Mouse (Mus musculus) skeletal muscle tissue, adult 2 months (tissue): Measurements from ENCODE around the gene Il18rap.

ENCODE experiments used
- DNase-seq: peaks from one replicate; pipeline ENCODE4 v3.0.0-alpha.2; 2012; ENCODE audit warnings: low read depth, low spot score

The Il18rap gene

DNA sequence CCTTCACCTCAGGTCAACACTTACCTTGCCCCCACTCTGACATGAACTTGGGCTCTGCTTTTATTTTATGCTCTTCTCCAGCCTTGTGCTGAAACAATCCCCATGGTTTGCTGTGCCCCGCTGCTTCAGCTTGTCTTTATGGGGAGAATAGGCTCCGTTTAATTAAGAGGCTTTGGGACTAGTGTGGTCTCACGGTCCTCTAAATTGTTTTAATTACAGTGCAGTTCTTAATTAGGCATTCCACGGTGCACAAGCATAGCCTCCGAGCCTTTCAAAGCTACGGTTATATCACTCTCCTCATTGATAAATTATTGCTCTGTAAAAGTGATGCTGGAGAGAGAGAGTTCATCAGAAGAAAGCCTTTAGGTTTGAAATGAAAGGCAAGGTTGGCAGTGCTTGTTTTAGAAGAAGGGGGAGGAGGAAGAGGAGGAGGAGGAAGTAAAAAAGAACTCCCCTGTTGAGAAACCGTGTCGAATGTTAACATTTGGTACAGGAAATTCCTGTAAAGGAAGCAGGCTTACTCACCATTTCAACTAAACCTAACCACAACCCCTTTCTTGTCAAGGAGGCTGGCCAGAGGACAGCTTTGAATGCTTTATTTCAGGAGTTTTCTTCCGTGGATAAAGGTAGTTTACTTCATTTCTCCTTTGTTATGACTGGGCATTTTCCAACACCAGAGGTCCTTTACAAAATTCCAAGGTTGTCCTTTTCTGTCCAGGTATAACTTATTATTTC, at the start of gene Il18rap:
TSS of gene Il18rap (plus strand) at position 512 of the 735 bp plus-strand sequence.
- DNase-seq = no peak

DNA sequence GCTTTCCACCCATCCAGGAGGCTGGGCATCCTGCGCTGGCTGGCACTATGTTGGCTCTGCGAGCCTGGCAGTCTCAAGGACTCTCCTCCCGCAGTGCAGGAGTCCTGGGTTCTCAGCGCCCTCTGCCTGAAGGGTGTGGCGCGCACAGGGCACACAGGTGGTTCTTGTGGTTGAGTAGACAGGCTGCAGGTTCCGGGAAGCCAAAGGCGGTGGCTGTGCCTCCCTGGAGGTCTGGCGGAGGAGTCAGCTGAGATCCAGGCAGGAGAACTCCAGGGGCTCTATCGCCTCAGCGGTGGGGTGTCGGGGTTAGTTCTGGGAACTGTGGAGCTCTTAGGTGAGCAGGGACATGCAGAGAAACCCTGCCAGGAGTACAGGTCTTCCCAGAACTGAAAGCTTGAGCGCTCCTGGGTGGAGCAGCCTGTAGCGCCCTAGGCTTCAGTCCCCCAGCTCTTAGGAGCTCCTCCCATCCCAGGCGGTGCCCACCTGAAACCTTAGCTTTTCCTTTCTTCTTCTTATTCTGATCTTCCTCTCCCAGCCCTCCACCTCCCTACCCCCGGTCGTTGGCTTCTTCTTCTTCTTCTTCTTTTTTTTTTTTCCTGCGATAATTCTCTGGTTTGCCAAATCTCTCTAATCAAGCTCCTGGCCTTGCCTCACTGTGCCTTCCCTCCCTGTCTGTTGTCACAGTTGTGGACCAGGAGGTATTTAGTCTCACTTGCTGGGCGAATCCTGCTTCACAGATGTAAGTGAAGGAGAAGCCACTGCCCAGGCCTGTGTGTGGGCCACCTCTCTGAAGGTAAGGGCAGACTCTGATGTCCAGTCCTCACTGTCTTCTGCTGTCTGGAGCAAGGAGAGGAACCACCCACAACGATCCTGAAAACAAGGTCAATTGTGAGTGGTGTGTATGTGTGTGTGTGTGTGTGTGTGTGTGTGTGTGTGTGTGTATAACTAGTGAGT, 49.4 kb upstream of the Il18rap start, which contains the start of gene Il18r1:
TSS of gene Il18r1 (plus strand) at position 76 of the 954 bp plus-strand sequence.
- DNase-seq = no peak

DNA sequence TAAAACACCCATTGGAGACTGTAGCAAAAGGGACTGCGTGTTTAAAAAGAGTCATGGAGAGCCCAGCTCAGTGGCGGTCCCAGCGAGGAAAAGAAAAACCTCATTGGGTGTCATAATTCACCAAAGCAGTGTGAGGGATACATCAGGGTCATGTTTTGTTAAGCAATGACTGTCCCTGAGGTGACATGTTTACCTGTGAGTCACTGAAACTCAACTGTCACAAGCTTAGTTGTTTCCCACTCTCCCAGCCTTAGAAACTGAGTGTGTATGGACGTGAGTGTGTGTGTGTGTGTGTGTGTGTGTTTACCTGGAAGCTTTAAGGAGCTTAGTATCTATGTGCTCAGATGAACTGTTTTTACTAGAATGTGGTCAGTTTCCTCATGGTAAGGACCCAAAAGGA, 47.9 kb upstream of the Il18rap start:
- DNase-seq = no peak

DNA sequence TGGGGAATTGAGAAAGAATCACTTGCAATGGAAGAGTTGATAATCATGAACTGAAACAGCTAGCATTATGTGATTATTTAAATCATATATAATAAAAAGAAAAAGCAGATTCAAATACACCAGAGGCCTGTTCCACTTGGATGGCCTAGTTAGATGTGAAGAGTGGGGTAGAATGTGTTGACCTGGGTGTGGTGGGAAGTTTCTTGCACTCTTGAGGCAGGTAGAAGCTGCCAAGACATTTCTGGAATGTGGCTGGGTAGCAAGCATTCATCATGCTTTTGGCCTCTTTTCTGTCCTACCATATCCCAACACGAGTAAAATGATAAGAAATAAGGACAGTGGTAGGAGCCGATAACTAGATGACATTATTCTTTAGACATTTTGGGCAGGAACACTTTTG, 46.4 kb upstream of the Il18rap start:
- DNase-seq = peak; percentile 27

DNA sequence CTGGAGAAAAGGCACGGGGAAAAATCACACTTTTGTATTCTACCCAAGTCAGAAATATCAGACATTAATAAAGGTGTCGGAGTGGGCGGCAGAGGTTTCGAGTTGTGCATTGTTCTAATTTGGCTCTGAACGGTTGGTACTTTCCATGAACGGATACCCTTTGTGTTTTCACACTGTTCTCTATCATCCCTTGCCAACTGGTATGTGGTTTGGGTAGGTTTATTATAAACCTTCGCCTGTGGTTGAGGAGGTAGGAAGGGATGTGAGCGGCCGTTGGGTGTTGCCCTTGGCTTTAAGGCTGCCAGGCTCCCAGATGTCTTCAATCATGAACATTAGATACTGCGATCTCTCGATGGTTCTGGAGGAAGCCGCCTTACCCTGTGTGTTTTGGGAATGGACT, 45.3 kb upstream of the Il18rap start:
- no peak for DNase-seq

DNA sequence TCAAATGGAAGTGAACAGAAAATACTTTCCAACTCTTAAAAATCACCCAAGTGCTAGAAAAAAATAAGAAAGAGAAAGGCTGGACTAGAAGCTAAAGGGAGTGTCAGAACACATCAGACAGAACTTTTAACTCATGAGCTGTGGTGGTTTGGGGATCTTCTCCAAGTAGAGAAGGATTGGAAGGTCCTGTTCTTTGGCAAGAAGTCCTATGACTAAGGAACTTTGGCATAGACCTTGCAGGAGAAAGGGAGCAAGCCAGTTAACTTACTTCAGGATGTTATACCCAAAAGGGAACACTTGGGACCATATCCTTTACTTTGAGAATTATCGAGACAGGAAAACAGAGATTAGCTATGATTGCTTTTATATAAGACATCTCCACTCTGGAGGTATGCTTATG, 42.8 kb upstream of the Il18rap start:
- peak; percentile 62 for DNase-seq

DNA sequence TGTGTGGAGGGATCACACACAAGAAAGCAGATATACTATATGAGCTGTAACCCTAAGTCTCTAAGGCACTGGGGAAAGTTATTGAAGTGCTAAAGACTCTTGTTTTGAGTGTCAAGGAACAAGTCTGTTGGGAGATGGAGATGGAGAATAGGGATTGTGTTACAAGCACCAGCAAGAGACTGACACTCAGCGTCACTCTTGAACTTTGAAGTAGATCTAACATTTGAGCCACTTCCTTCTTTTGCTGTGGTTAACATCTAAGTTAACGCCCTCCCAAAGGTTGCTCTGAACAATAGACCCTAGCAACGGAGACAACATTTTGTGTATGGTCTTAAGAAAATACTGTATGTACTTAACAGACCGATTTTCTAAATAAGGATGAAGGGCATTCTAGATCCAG, 41.5 kb upstream of the Il18rap start:
- no peak for DNase-seq

DNA sequence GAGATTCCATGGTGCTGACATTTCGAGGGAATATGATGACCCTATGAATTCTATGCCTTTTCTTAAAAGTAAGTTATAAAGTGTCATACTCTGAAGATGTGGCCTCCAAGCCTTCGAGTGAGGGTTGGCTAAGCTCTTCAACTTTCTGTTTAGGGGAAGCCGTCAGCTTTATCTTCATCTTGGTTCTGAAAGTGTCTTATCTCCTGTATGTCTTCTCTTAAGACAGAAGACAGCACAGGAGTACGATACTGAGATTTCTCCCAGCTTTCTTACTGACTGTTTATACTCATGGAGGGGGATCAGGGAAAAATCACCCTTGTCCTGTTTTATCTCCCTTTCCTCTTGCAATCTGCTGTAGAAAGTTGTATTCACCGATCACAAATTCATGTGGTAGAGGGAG, 40.8 kb upstream of the Il18rap start:
- no peak for DNase-seq

DNA sequence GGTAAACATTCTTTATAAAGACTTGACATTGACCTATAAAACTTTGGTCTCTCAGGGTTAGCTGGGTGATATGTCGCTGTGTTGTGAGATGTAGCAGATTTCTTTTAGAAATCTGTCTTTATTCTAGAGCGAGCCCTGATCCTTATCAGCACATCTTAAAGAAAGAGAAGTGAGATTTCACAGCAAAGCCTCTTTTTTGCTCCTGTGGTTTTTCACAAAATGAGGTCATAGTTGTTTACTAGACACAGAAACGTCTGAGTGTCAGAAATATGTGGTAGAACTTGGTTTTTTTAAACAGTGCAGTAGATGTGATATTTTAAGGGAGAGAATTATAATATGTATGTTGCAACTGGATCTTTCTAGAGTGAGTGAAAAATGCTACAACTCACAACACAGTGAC, 39.5 kb upstream of the Il18rap start:
- DNase-seq = no peak

DNA sequence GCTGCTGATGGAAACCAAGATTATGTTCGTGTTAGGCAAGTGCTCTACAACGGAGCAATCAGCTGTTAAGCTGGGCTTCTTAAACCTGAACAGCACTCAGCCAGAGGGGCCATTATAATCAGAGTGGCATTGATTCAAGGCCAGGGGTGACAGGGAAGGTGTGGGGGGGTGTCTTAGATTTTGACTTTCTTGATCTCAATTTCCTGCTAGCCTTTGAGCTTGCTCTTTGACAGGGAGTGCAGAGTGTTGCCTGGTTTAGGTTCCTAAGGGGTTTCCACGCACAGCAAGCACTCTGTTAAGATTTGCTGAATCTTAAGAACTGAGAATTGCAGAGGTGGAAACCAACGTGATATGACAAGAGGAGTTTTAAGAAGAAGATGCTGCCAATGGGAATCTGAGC, 38.4 kb upstream of the Il18rap start:
- DNase-seq = no peak

DNA sequence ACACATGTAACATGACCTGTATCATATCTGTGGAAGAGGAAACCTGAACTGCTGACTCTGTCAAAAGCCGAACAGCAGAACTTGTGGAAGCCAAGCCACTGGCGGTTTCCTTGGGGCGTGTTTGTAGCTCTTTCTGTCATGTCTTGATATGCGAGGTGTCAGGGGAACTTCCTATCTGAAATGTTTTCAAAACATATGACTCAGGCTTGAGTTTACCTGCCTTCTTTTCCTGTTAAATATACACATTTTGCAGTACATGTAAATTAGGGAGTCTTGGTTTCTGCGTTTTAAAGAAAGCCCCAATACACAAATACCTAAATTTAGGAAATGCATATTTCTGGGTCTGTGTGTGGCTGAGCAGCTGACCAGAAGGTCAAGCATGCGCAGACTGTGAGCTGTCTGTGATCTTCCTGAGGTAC, 35.6 kb upstream of the Il18rap start:
- DNase-seq = no peak

DNA sequence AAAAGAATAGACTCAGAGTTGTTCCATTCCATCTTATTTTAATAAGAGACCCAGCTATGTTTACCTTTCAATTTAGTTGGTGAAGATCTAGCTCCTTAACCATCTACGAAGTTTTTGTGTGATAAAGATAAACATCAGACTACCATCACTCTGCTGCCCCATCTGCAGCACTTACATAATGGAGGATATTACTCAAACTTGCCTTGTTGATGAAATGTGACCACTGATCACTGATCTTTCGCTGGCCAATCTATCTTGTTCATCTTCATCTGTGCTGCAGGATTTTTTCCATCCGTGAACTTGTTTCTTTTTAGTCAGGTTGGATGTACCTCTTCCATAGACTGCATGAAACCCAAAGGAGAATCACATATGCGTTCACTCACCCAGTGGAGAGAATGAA, 20.6 kb upstream of the Il18rap start:
- no peak for DNase-seq

DNA sequence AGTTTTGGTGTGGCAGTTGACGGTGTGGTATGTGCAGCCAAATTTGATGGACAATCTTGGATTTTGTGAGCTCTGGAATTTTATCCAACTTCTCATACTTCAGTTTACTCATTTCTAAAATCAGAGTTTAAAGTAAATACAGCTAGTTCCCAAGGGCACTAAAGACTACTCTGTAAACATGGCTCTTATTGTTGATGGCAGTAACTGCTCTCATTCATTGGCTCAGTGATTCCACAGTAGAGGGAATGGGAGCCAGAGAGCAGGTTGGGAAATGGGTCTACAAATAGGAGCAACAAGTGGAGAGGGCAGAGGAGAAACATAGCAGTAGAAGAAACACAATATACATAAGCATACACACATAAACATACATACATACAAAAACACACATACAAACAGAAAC, 15.5 kb upstream of the Il18rap start:
- no peak for DNase-seq

DNA sequence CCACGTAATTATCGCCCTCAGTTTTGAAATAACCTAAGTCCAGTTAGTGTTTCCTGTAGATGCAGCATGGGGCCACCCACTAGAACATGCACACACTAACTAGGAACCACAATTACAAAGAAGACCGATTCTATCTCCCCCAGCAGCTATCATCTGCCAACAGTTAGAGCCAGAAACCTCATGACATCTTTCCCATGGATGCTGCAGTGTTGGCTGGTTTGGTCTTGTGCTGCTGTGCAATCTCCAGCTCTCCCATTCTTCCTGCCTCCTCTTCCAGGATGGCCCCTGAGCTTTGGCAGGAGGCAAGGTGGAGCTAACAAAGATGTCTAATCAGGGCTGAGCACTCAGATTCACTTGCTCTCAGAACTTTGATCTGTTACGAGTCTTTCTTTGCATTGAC, 14.0 kb upstream of the Il18rap start:
- no peak for DNase-seq

DNA sequence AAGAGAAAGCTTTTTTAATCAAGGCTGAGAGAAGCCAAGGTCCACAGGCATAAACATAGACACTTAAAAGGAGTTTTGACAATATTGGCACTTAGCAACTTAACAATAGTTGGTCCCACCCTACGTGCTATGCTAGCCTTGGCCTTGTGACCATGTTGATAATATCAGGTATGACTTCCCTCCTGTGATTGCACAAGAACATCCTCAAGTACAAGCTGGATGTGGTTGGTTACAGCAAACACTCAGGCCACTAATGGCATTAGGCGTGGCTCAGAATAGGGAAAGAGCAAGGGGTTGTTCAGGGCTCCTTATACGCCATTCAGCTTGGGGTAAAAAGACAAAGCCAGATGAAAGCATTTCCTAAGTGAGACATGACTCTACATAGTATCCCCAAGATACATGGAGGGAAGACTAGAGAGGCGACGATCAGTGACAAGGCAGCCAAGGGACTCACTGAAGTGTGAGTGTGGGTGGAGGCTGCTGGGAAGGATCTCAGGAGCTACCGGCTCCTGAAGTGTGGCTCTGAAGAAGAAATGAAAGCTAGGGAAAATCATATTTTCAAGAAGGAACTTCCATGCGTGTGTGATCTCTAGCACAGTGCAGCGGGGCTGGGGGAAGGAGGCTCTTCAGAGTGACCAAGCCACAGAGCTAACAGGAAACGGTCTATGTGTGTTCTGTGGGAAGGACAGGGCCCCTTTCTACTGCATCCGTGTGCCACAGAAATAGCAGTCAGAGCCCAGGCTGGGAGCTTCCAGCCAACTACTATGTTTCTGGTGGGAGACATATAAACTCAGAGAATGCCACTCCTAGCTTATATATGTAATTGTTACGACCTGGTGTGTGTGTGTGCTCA, 13.4 kb upstream of the Il18rap start:
- peak; percentile 3 for DNase-seq

DNA sequence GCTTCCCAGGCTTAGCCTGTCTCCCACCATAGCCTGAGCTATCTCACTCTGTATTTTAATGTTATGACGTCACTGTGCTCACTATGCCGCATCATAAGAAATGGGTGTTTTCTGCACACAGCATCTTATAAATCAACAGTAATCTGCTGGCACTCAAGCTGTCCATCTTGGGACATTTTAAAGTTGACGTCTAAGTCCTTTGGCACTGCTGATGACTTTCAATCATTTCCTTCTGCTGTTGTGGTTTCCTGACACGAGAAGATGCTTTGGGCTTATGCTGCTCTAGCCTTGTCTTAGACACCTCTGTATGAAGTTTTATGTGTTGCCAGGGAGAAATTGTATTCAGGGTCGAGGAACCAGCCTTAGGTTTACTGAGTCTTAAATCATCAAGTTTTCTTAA, 10.6 kb upstream of the Il18rap start:
- no peak for DNase-seq

DNA sequence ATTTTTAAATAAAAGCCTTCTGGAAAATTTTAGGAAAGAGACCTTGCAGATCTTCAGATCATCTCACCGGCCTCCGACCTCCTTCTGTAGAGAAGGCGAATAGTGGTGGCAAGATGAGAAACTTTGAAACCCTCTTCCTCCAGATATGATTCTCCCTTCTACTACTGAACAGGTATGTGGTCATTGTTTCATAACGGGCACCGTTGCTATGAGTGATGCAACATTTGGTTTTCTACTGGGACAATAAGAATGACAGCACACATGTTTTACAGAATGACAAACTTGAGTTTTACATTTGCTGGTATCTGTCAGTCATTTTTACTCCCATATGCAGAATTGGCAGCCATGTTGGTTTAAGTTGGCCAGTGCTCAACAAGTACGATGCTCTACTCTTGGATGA, 1.2 kb downstream of the Il18rap start:
- DNase-seq = no peak

DNA sequence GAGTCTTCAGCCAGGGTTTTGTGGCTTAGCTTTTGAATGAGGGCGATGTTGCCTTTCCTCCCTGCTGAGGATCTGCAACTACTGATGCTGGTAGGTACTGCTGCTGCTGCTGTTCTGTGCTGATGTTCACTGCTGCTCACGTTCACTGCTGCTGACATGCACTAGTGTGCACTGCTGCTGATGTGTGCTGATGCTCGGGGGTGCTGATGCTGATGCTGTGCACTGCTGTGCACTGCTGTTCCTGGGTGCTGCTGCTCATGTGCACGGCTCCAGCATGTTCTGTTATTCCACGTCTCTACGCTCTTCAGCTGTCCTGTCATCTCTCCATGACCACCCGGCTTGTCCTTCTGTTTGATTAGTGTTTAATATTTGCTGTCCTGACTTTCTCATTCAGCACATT, 7.8 kb downstream of the Il18rap start:
- DNase-seq = no peak

DNA sequence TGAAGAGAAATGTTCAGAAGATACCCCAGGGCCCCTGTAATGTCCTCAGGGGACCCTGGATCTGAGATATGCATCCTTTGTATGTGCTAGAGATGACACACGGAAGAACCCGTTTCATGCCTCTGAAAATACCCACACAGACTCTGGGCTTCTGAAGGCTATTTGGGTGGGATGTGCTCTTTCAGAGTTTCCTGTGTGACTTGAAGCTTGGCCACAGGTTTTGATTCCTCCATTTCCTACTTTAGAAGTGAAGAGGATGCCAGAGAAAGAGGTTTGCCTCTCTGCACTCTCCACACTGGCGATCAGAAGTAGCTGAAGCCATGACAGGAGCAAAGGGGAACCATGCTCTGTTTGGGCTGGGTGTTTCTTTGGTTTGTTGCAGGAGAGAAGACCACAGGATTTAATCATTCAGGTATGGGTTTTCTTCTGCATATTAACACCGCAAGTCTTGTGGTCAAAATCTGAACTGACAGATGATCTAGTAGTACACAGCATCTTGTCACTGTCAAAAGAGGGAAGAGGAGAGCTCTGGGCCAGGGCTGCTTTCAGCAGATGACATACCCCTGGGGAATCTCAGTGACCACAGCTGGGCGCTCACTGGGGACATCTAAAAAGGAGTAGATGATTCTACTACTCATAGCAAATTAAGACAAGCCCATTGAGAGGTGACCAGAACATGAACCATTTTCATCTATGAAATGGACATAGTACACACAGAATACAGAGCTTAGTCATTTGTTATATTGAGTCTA, 9.0 kb downstream of the Il18rap start:
- no peak for DNase-seq

DNA sequence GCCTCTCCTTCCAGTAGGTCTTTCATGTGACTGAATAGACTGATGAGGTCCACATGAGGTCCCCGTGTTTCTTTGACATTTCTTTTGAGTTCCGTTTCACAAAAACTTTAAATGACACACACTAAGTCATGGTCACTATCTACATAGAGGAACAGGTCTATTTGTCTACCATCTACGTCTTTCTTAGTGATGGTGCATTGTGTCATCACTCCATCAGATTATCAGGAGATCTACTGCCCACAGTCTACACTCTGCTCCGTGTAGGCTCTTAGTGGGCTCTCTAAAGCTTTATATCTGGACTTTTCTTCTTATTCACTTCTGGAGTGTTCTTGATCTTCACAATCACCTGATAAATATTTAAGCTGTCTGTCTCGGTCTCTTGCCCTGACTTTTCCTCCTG, 14.1 kb downstream of the Il18rap start:
- DNase-seq = no peak

DNA sequence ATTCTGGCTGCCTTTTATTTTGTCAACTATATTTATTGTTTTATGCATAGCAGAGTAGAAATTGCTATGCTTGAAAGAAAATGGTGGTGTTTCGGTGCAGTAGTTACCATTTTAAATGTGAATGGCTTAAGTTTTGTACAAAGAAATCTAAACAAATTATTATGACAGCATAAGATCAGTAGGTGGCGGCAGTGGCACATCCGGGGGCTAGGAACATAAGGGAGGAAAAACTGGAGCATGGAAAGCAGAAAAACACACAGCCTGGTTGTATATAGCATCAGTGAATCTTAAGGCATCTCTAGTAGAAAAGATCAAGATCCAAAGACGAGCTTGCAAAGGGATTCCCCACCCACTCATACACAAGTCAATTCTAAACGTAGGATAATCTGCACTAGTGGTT, 22.4 kb downstream of the Il18rap start:
- no peak for DNase-seq
